Mouse (Mus musculus) megakaryocyte, embryonic 14.5 days (primary cell): ENCODE results near the gene Adamts15.

Source experiments
- FLI1 ChIP-seq: IDR thresholded peaks from 2 replicates; pipeline ENCODE4 v1.6.1; 2012; ENCODE audit warnings: low read length, inconsistent platforms, mixed read lengths
- GATA1 ChIP-seq: IDR thresholded peaks from 3 replicates; pipeline ENCODE4 v1.6.1; 2012; ENCODE audit warnings: mixed read lengths, low read length, inconsistent platforms, borderline replicate concordance

DNA sequence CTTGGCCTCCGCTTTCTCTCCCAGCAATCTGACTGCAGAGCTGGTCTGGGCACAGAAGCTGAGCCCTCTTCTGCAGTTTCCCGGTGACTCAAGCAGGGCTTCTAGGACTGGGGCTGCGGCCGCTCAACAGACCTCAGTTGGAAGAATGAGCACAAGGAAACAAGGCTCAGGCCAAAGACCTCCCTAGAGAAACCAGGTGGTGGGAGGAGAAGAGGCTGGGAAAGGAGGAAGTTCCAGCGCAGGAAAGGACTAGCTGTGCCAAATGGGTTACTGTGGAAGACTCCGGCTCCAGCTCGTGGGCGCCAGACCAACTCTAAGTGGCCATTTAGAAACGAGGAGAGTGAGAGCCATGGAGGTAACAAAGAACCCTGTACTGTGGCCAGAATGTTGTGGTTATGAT, 2.6 kb downstream of the Adamts15 start:
- TF ChIP-seq FLI1 (no peak), GATA1 (no peak)
